Mouse (Mus musculus) stomach, embryonic 14.5 days (tissue): Measurements from ENCODE around the gene Fam129b. TPM values are rescaled to one million over a fixed set of nuclear protein-coding genes. Genes with fewer than 3 reads are reported as not detected.

Experiments
- ATAC-seq: fragments of 200-750 bp; cut with Nextera tagmentation; 2 replicates; pipeline ENCODE4 v1.8.0; 2017; ENCODE audit warnings: low read depth, moderate TSS enrichment; ENCODE audit not compliant: insufficient number of reproducible peaks, insufficient read depth, low FRiP score
- H3K27ac ChIP-seq: fragments of 300-500 bp; sonication (generic); 2 replicates; pipeline ENCODE4 v1.5.1; 2014; ENCODE audit warnings: mild to moderate bottlenecking, low read length, moderate library complexity, mixed read lengths
- H3K27me3 ChIP-seq: fragments of 300-500 bp; sonication (generic); 2 replicates; pipeline ENCODE4 v1.6.1; 2014; ENCODE audit warnings: low read length, control low read depth, mixed read lengths; ENCODE audit not compliant: control insufficient read depth, insufficient read depth
- H3K36me3 ChIP-seq: fragments of 300-500 bp; sonication (generic); 2 replicates; pipeline ENCODE4 v1.6.1; 2014; ENCODE audit warnings: mild to moderate bottlenecking, control low read depth, low read length, moderate library complexity, mixed read lengths; ENCODE audit not compliant: control insufficient read depth, insufficient read depth
- H3K4me1 ChIP-seq: fragments of 300-500 bp; sonication (generic); 2 replicates; pipeline ENCODE4 v1.6.1; 2014; ENCODE audit warnings: low read length, control low read depth, mixed read lengths; ENCODE audit not compliant: control insufficient read depth, insufficient read depth
- H3K4me2 ChIP-seq: fragments of 300-500 bp; sonication (generic); replicated peaks from 2 replicates; pipeline ENCODE4 v1.6.1; 2014; ENCODE audit warnings: low read depth, low read length, control low read depth
- H3K4me3 ChIP-seq: fragments of 300-500 bp; sonication (generic); 2 replicates; pipeline ENCODE4 v1.5.1; 2014; ENCODE audit warnings: low read depth, low read length, control low read depth
- H3K9ac ChIP-seq: fragments of 300-500 bp; sonication (generic); replicated peaks from 2 replicates; pipeline ENCODE4 v1.6.1; 2014; ENCODE audit warnings: low read depth, mild to moderate bottlenecking, control low read depth, low read length, moderate library complexity, mixed read lengths
- H3K9me3 ChIP-seq: fragments of 300-500 bp; sonication (generic); 2 replicates; pipeline ENCODE4 v1.6.1; 2016; ENCODE audit warnings: low read depth, low read length, control low read depth; ENCODE audit not compliant: control insufficient read depth
- WGBS: fragments of 180-500 bp; shearing (Covaris S2); extraction: QIAGEN DNeasy Blood & Tissue Kit; methylation state at CpG from one replicate; pipeline ENCODE4 v1.1.7; 2014; 5-methylcytosine and 5-hydroxymethylcytosine counted together
- polyA plus RNA-seq: library from polyadenylated mRNA; unstranded; fragments of >200 nt; fragmentation: Nextera tagmentation; extraction: Ambion mirVana; gene quantifications from 2 replicates; pipeline ENCODE4 v1.2.1, GENCODE M21; 2014

Gene Fam129b
- polyA plus RNA-seq, 1 experiment from 2014 or later: 31.9 TPM

DNA sequence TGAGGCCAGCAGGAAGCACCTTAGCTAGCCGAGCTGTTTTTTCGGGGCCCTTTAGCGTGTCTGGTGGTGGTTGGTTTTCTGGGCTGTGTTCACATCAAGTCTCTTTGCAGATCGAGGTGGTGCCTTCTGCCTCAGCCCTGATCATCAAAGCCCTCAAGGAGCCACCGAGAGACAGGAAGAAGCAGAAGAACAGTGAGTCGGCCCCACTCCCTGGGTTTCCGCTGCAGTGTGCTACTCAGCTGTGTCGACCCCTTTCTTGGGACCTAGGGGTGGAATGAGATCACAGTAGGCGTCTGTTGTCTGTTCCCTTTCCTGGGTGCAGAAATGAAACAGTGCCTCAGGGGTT lies 86.9 kb downstream of the Fam129b start:
- Histone ChIP-seq H3K36me3 (peaks cover 29% of the 10 kb centered on the region), H3K27me3 (no peaks in the 10 kb centered on the region), H3K9ac (peak overlapping the region; percentile 92), H3K4me2 (peak overlapping the region; percentile 89), H3K9me3 (no peaks in the 10 kb centered on the region), H3K4me3 (peak overlapping the region; percentile 85), H3K4me1 (peaks cover 13% of the 10 kb centered on the region; the same call in 1 of the 2 replicates), H3K27ac (peak overlapping the region; percentile 91; the same call in 1 of the 2 replicates)
- ATAC-seq: no peak
- 7% methylated on average over 9 of the region's 9 CpGs for WGBS

GRCm38 (mm10) chr2:32963544-32963943 lies 87.6 kb downstream of the Fam129b start:
- H3K4me3 ChIP-seq: peak overlapping the region; percentile 85; the same call in 1 of the 2 replicates
- H3K27me3 ChIP-seq: no peaks in the 10 kb centered on the region
- no peak for ATAC-seq
- peaks cover 29% of the 10 kb centered on the region for H3K36me3 ChIP-seq
- no peak overlapping the region for H3K27ac ChIP-seq
- no peak overlapping the region for H3K9ac ChIP-seq
- H3K9me3 ChIP-seq: no peaks in the 10 kb centered on the region
- 57% methylated on average over 4 of the region's 4 CpGs for WGBS
- peak overlapping the region; percentile 89 for H3K4me2 ChIP-seq
- peaks cover 13% of the 10 kb centered on the region; the same call in 1 of the 2 replicates for H3K4me1 ChIP-seq

GRCm38 (mm10) chr2:32963981-32964380 lies 88.1 kb downstream of the Fam129b start:
- Histone ChIP-seq H3K4me1 (peaks cover 13% of the 10 kb centered on the region; the same call in 1 of the 2 replicates), H3K4me2 (peak overlapping the region; percentile 89; the same call in 1 of the 2 replicates), H3K27me3 (no peaks in the 10 kb centered on the region), H3K36me3 (peaks cover 29% of the 10 kb centered on the region), H3K9me3 (no peaks in the 10 kb centered on the region), H3K4me3 (peak overlapping the region; percentile 85; the same call in 1 of the 2 replicates), H3K9ac (no peak overlapping the region), H3K27ac (no peak overlapping the region)
- WGBS: 64% methylated on average over 1 of the region's 1 CpGs
- no peak for ATAC-seq

DNA sequence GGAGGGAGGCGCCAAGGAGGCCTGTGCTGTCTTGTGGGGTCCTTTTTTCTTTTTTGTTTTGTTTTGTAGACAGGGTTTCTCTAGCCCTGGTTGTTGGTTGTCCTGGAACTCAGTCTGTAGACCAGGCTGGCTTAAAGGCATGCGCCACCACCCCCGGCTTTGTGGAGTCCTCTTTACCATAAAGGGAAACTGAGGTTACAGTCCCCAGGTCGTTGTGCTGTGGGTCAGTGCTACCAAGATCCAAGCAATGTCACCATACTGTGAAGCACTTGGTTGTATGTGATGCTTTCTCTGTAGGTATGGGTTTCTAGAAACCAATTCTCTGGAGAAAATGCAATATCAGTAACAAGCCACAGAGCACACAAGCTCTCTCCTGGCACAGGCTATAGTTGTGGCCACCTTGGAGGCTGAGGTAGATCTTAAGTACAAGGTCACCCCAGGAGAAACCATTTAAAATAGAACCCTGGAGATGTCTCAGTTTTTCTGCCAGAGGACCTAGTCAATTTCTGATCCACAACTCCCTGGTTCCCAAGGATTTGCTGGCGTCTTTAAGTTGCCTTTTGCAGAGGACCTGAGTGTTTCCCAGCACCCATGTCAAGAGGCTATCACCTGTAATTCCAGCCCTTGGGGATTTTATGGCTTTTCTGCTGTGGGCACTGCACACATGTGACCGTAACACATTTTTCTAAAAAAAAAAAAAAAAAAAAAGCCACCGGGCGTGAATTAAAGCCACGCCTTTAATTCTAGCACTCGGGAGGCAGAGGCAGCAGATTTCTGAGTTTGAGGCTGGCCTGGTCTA lies 88.9 kb downstream of the Fam129b start:
- WGBS: 36% methylated on average over 10 of the region's 10 CpGs
- no peak for ATAC-seq
- H3K27me3 ChIP-seq: no peaks in the 10 kb centered on the region
- no peak overlapping the region for H3K27ac ChIP-seq
- H3K4me2 ChIP-seq: no peak overlapping the region
- H3K4me1 ChIP-seq: peaks cover 13% of the 10 kb centered on the region; the same call in 1 of the 2 replicates
- H3K4me3 ChIP-seq: no peak overlapping the region
- H3K9me3 ChIP-seq: no peaks in the 10 kb centered on the region
- H3K9ac ChIP-seq: no peak overlapping the region
- H3K36me3 ChIP-seq: peaks cover 29% of the 10 kb centered on the region

DNA sequence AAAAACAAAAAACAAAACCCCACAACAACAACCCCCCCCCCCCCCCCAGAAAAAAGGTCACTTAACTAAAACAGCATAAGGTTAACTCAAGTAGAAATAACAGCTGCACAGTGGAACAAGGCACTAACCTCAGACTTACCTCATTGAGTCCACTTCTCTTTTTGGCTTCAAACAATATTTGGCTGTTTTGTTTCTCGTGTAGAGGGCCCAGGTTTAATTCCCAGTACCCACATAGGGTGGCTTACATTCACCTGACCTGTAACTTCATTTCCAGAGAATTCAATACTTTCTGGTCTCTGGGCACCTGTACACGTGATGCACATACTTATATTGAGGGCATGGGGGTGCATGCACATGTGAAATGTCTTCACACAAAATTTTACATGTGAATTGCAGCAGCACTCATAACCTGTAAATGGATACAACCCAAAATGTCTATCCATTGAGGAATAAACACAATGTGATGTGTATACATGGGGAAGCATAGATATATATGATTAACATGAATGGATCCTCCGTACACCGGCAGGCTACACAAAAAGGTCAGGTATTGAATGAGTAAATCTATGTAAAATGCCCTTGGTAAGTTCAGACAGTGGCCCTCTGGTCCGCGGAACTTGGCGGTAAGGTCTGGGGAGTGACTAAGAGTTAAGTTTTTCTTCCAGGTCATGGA lies 89.7 kb downstream of the Fam129b start:
- Histone ChIP-seq H3K4me2 (peak overlapping the region; percentile 92), H3K9ac (no peak overlapping the region)
- 9% methylated on average over 7 of the region's 7 CpGs for WGBS

GRCm38 (mm10) chr2:32966184-32966688 lies 90.3 kb downstream of the Fam129b start:
- peak overlapping the region; percentile 92 for H3K4me2 ChIP-seq
- H3K27me3 ChIP-seq: no peaks in the 10 kb centered on the region
- peak overlapping the region; percentile 66 for H3K4me3 ChIP-seq
- peak overlapping the region; percentile 65 for H3K9ac ChIP-seq
- peaks cover 6% of the 10 kb centered on the region; the same call in 1 of the 2 replicates for H3K4me1 ChIP-seq
- H3K27ac ChIP-seq: peak overlapping the region; percentile 95
- no peaks in the 10 kb centered on the region for H3K9me3 ChIP-seq
- H3K36me3 ChIP-seq: peaks cover 29% of the 10 kb centered on the region
- ATAC-seq: no peak
- 7% methylated on average over 13 of the region's 13 CpGs for WGBS

More for the DNA sequence above, 89.7 kb downstream of the Fam129b start:
- Histone ChIP-seq H3K4me1 (peaks cover 10% of the 10 kb centered on the region; the same call in 1 of the 2 replicates), H3K4me3 (0 out of 2 replicates have a peak overlapping the region, but pooled peaks have one; percentile 66), H3K27me3 (no peaks in the 10 kb centered on the region), H3K9me3 (no peaks in the 10 kb centered on the region), H3K36me3 (peaks cover 29% of the 10 kb centered on the region), H3K27ac (no peak overlapping the region)
- ATAC-seq: no peak

GRCm38 (mm10) chr2:32966689-32967631 lies 91.0 kb downstream of the Fam129b start:
- ATAC-seq: peak; percentile 85
- H3K9ac ChIP-seq: peak overlapping the region; percentile 65
- peak overlapping the region; percentile 66 for H3K4me3 ChIP-seq
- H3K4me2 ChIP-seq: peak overlapping the region; percentile 92
- WGBS: under 1% methylated on average over 55 of the region's 55 CpGs
- H3K27ac ChIP-seq: peak overlapping the region; percentile 95
- no peaks in the 10 kb centered on the region for H3K27me3 ChIP-seq
- H3K4me1 ChIP-seq: peaks cover 6% of the 10 kb centered on the region; the same call in 1 of the 2 replicates
- no peaks in the 10 kb centered on the region for H3K9me3 ChIP-seq
- H3K36me3 ChIP-seq: peaks cover 29% of the 10 kb centered on the region
